Comparison of ENCODE assay signal across 21 mouse cellular contexts in the genomic region with DNA sequence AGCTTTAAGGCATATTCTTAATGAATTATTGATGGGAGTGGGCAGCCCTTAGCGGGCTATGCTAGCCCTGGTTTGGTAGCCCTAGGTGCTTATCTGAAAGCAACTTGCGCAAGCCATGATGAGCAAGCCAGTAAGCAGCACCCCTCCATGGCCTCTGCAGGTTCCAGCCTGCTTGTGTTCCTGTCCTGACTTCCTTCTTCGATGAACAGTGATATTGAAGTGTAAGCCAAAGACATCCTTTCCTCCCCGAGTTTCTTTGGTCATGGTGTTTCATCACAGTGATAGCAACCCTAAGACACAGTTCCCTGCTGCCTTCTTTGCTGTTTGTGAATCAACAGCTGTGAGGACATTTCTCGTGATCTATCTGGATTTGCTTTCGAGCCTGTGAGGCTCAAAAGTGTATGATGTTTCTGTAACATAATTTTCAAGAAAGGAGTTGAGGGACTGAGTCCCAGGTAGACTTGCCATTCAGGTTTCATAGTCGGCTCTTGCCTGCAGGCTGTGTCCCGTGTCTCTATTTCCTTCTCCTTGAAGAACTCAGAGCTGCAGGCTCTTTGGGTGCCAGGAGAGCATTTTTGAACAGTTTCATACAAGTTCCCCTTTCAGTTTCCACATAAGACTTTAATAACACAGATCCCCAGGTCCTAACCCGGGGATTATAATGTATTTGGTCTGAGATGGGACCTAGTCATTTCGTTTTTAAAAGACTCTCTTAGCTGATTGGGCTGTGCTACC.
"Had no signal": no experiment of that assay in that cellular context is flagged by ENCODE, and none has a peak within 500 bp of the region (broad histone marks: within the 10 kb centered on the region; RNA-seq: fewer than 3 reads in every experiment).

No protein-coding gene starts in this region.

- H3K9ac ChIP-seq: limb, embryonic 12.5 days; liver, embryonic 12.5 days; liver, embryonic 15.5 days; lung, embryonic 15.5 days; midbrain, embryonic 12.5 days; midbrain, embryonic 15.5 days; neural tube, embryonic 12.5 days; neural tube, embryonic 15.5 days had no signal

- H3K27ac ChIP-seq: limb, embryonic 12.5 days; liver, embryonic 12.5 days; liver, embryonic 15.5 days; lung, embryonic 15.5 days; midbrain, embryonic 12.5 days; midbrain, embryonic 15.5 days; neural tube, embryonic 12.5 days; neural tube, embryonic 15.5 days; stomach, postnatal 0 days had no signal

- H3K9me3 ChIP-seq: limb, embryonic 12.5 days; liver, embryonic 12.5 days; liver, embryonic 15.5 days; lung, embryonic 15.5 days; midbrain, embryonic 12.5 days; midbrain, embryonic 15.5 days; neural tube, embryonic 12.5 days; neural tube, embryonic 15.5 days had no signal

- H3K36me3 ChIP-seq: limb, embryonic 12.5 days; liver, embryonic 12.5 days; liver, embryonic 15.5 days; lung, embryonic 15.5 days; midbrain, embryonic 12.5 days; midbrain, embryonic 15.5 days; neural tube, embryonic 12.5 days; neural tube, embryonic 15.5 days had no signal

- DNase-seq: kidney, adult 18-20 months; kidney, adult 9 months; kidney, postnatal 14 days; kidney, postnatal 4 days; liver; lung, adult 18-20 months; lung, postnatal 10 days; lung, postnatal 36 days; right cerebral cortex, adult 18-20 months; right cerebral cortex, postnatal 14 days; right cerebral cortex, postnatal 4 days; thymus, postnatal 36 days had no signal

- ATAC-seq: liver, embryonic 12.5 days; midbrain, embryonic 15.5 days had no signal

- H3K27me3 ChIP-seq: liver, embryonic 12.5 days; liver, embryonic 15.5 days; lung, embryonic 15.5 days; midbrain, embryonic 12.5 days; midbrain, embryonic 15.5 days; neural tube, embryonic 12.5 days; neural tube, embryonic 15.5 days had no signal

- H3K4me1 ChIP-seq: liver, embryonic 12.5 days; liver, embryonic 15.5 days had no signal

- H3K4me3 ChIP-seq: limb, embryonic 12.5 days; liver, embryonic 12.5 days; liver, embryonic 15.5 days; lung, embryonic 15.5 days; midbrain, embryonic 12.5 days; midbrain, embryonic 15.5 days; neural tube, embryonic 12.5 days; neural tube, embryonic 15.5 days had no signal

- H3K4me2 ChIP-seq: limb, embryonic 12.5 days; liver, embryonic 12.5 days; liver, embryonic 15.5 days; lung, embryonic 15.5 days; midbrain, embryonic 12.5 days; midbrain, embryonic 15.5 days; neural tube, embryonic 12.5 days; neural tube, embryonic 15.5 days had no signal
